Mouse (Mus musculus) cerebellum, adult 2 months (tissue): ENCODE measurements at regions not wholly inside any gene's neighbourhood (a gene's known extent, or its start where the extent isn't known, plus 50 kb on each side); places are given as distances from the start of the nearest gene placed in this dataset.

Source experiments
- CTCF ChIP-seq: fragments of 200-500 bp; IDR thresholded peaks from 2 replicates; pipeline ENCODE4 v1.5.1; 2011; ENCODE audit warnings: low read depth, mild to moderate bottlenecking, control low read depth, low read length, moderate library complexity, borderline replicate concordance; ENCODE audit not compliant: insufficient read depth
- POLR2A ChIP-seq: fragments of 200-500 bp; IDR thresholded peaks from 2 replicates; pipeline ENCODE4 v1.6.1; 2011; ENCODE audit warnings: low read length, control low read depth, borderline replicate concordance; ENCODE audit not compliant: insufficient read depth

GRCm38 (mm10) chr7:68823646-68824045 lies 74.6 kb upstream of the Arrdc4 start:
- TF ChIP-seq CTCF = no peak
- no peak for TF ChIP-seq POLR2A
